Mouse (Mus musculus): ENCODE results near the gene Fry. TPM values are rescaled to one million over a fixed set of nuclear protein-coding genes. Genes with fewer than 3 reads are reported as not detected.

Fry gene
- polyA plus RNA-seq, 1 experiment = 2.1 TPM

- Histone ChIP-seq H3K4me3 (no peak overlapping the region), H3K27me3 (ENCODE audit: control insufficient read depth, insufficient read depth, insufficient read length) (no peaks in the 10 kb centered on the region), H3K4me2 (ENCODE audit: low read depth) (no peak overlapping the region), H3K79me2 (ENCODE audit: control insufficient read depth, insufficient read depth) (no peaks in the 10 kb centered on the region), H3ac (ENCODE audit: control insufficient read depth, insufficient read length) (no peak overlapping the region), H3K36me3 (ENCODE audit: control insufficient read depth, insufficient read depth) (no peaks in the 10 kb centered on the region)
- TF ChIP-seq POLR2AphosphoS2 (IDR thresholded peaks at IDR 0.05; ENCODE audit: insufficient read length, low read depth) = no peak
- no peak for TF ChIP-seq REST (IDR thresholded peaks at IDR 0.05; ENCODE audit: insufficient read depth, insufficient read length)
- no peak for TF ChIP-seq USF1 (IDR thresholded peaks at IDR 0.05; ENCODE audit: low read depth)
- no peak for TF ChIP-seq TCF12 (IDR thresholded peaks at IDR 0.05; ENCODE audit: insufficient read depth, poor library complexity, severe bottlenecking)
- no peak for TF ChIP-seq TCF3 (IDR thresholded peaks at IDR 0.05; ENCODE audit: insufficient read length, low read depth)
- TF ChIP-seq CEBPB (IDR thresholded peaks at IDR 0.05; ENCODE audit: insufficient read depth, poor library complexity, severe bottlenecking) = no peak
- TF ChIP-seq SRF (IDR thresholded peaks at IDR 0.05; ENCODE audit: control insufficient read depth, insufficient read length, low read depth) = no peak
- TF ChIP-seq POLR2A (IDR thresholded peaks at IDR 0.05; ENCODE audit: insufficient read length, low read depth) = no peak
Measured at GRCm38 (mm10) chr5:150106358-150106757, 12.1 kb upstream of the Fry start.

DNA sequence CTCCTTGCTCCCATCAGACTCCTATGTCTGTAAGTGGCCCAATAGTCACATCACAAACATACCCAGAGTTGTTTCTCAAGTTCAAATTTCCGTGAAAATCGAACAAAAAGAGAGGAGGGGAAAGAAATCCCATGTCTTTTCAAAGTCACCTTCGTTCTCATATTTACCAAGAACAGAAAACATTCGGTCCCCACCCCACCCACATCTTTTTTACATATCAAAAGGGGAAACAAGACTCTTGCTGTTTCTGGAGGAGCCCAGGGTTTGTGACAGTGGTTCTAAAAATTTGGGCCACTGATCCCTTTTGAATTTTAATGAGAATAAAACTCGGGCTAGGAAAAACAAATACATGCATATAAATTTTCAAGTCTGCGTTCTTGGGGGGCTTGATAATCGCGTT, 7.2 kb upstream of the Fry start:
- no peak overlapping the region for H3ac ChIP-seq (ENCODE audit: control insufficient read depth, insufficient read length)
- no peak for TF ChIP-seq E2F4 (IDR thresholded peaks at IDR 0.05; ENCODE audit: insufficient read depth)
- TF ChIP-seq MAX (IDR thresholded peaks at IDR 0.05; ENCODE audit: low read depth) = no peak
- no peak for TF ChIP-seq CEBPB (IDR thresholded peaks at IDR 0.05; ENCODE audit: insufficient read depth, poor library complexity, severe bottlenecking)
- TF ChIP-seq TCF12 (IDR thresholded peaks at IDR 0.05; ENCODE audit: insufficient read depth, poor library complexity, severe bottlenecking) = no peak
- no peak for TF ChIP-seq SRF (IDR thresholded peaks at IDR 0.05; ENCODE audit: control insufficient read depth, insufficient read length, low read depth)
- TF ChIP-seq TCF3 (IDR thresholded peaks at IDR 0.05; ENCODE audit: insufficient read length, low read depth) = no peak
- no peak for TF ChIP-seq USF1 (IDR thresholded peaks at IDR 0.05; ENCODE audit: low read depth)
- TF ChIP-seq REST (IDR thresholded peaks at IDR 0.05; ENCODE audit: insufficient read depth, insufficient read length) = no peak
- TF ChIP-seq MYOD1 (IDR thresholded peaks at IDR 0.05; ENCODE audit: control insufficient read depth in 1 of 3, insufficient read length in 2 of 3, low read depth in 2 of 3) = no peak
- TF ChIP-seq POLR2AphosphoS2 (IDR thresholded peaks at IDR 0.05; ENCODE audit: insufficient read length, low read depth) = no peak
- TF ChIP-seq MYOG (IDR thresholded peaks at IDR 0.05; ENCODE audit: control insufficient read depth in 1 of 3, insufficient read depth in 1 of 3, insufficient read length in 2 of 3, low read depth in 2 of 3) = no peak
- TF ChIP-seq POLR2A (IDR thresholded peaks at IDR 0.05; ENCODE audit: insufficient read length, low read depth) = no peak
- no peaks in the 10 kb centered on the region for H3K79me2 ChIP-seq (ENCODE audit: control insufficient read depth, insufficient read depth)
- no peak overlapping the region for H3K4me3 ChIP-seq
- H3K36me3 ChIP-seq (ENCODE audit: control insufficient read depth, insufficient read depth) = no peaks in the 10 kb centered on the region
- H3K4me2 ChIP-seq (ENCODE audit: low read depth) = no peak overlapping the region
- no peaks in the 10 kb centered on the region for H3K27me3 ChIP-seq (ENCODE audit: control insufficient read depth, insufficient read depth, insufficient read length)

- no peaks in the 10 kb centered on the region for H3K27me3 ChIP-seq (ENCODE audit: control insufficient read depth, insufficient read depth, insufficient read length)
- H3K4me2 ChIP-seq (ENCODE audit: low read depth) = no peak overlapping the region
- no peaks in the 10 kb centered on the region for H3K79me2 ChIP-seq (ENCODE audit: control insufficient read depth, insufficient read depth)
- H3K36me3 ChIP-seq (ENCODE audit: control insufficient read depth, insufficient read depth) = no peaks in the 10 kb centered on the region
- no peak overlapping the region for H3K4me3 ChIP-seq
- TF ChIP-seq MAX (IDR thresholded peaks at IDR 0.05; ENCODE audit: low read depth) (no peak), MYOD1 (IDR thresholded peaks at IDR 0.05; ENCODE audit: control insufficient read depth in 1 of 3, insufficient read length in 2 of 3, low read depth in 2 of 3) (no peak), POLR2AphosphoS2 (IDR thresholded peaks at IDR 0.05; ENCODE audit: insufficient read length, low read depth) (no peak), MYOG (IDR thresholded peaks at IDR 0.05; ENCODE audit: control insufficient read depth in 1 of 3, insufficient read depth in 1 of 3, insufficient read length in 2 of 3, low read depth in 2 of 3) (no peak), SRF (IDR thresholded peaks at IDR 0.05; ENCODE audit: control insufficient read depth, insufficient read length, low read depth) (no peak), POLR2A (IDR thresholded peaks at IDR 0.05; ENCODE audit: insufficient read length, low read depth) (no peak), E2F4 (IDR thresholded peaks at IDR 0.05; ENCODE audit: insufficient read depth) (no peak), REST (IDR thresholded peaks at IDR 0.05; ENCODE audit: insufficient read depth, insufficient read length) (no peak), USF1 (IDR thresholded peaks at IDR 0.05; ENCODE audit: low read depth) (no peak), TCF12 (IDR thresholded peaks at IDR 0.05; ENCODE audit: insufficient read depth, poor library complexity, severe bottlenecking) (no peak), TCF3 (IDR thresholded peaks at IDR 0.05; ENCODE audit: insufficient read length, low read depth) (no peak), CEBPB (IDR thresholded peaks at IDR 0.05; ENCODE audit: insufficient read depth, poor library complexity, severe bottlenecking) (no peak)
- H3ac ChIP-seq (ENCODE audit: control insufficient read depth, insufficient read length) = no peak overlapping the region
Measured at GRCm38 (mm10) chr5:150114007-150114406, 4.4 kb upstream of the Fry start.

DNA sequence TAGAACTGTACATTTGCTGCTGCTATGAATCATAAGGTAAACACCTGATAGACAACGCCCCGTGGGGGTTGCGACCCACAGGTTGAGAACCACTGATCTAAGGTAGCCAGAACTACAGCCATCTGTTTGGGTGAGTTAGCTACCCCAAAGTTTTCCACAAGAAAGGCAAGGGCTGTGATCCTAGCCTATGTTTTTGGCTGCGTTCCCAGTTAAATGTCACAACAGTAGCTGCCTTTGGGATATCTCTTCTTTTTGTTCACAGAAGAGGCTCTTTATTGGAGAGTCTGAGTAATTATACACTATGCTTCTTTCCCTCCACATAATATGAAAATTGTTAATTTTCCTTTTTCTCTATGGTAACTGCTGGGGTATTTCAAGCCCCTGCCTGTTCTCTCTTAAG, 3.7 kb upstream of the Fry start:
- H3K36me3 ChIP-seq (ENCODE audit: control insufficient read depth, insufficient read depth) = no peaks in the 10 kb centered on the region
- H3K27me3 ChIP-seq (ENCODE audit: control insufficient read depth, insufficient read depth, insufficient read length) = no peaks in the 10 kb centered on the region
- no peak overlapping the region for H3K4me3 ChIP-seq
- no peaks in the 10 kb centered on the region for H3K79me2 ChIP-seq (ENCODE audit: control insufficient read depth, insufficient read depth)
- no peak overlapping the region for H3K4me2 ChIP-seq (ENCODE audit: low read depth)
- no peak overlapping the region for H3ac ChIP-seq (ENCODE audit: control insufficient read depth, insufficient read length)
- TF ChIP-seq POLR2A (IDR thresholded peaks at IDR 0.05; ENCODE audit: insufficient read length, low read depth) (no peak), CEBPB (IDR thresholded peaks at IDR 0.05; ENCODE audit: insufficient read depth, poor library complexity, severe bottlenecking) (no peak), POLR2AphosphoS2 (IDR thresholded peaks at IDR 0.05; ENCODE audit: insufficient read length, low read depth) (no peak), MAX (IDR thresholded peaks at IDR 0.05; ENCODE audit: low read depth) (no peak), E2F4 (IDR thresholded peaks at IDR 0.05; ENCODE audit: insufficient read depth) (no peak), USF1 (IDR thresholded peaks at IDR 0.05; ENCODE audit: low read depth) (no peak), MYOD1 (IDR thresholded peaks at IDR 0.05; ENCODE audit: control insufficient read depth in 1 of 3, insufficient read length in 2 of 3, low read depth in 2 of 3) (no peak), TCF12 (IDR thresholded peaks at IDR 0.05; ENCODE audit: insufficient read depth, poor library complexity, severe bottlenecking) (no peak), MYOG (IDR thresholded peaks at IDR 0.05; ENCODE audit: control insufficient read depth in 1 of 3, insufficient read depth in 1 of 3, insufficient read length in 2 of 3, low read depth in 2 of 3) (no peak)
